Mouse (Mus musculus): ENCODE measurements around the gene Olfr1424.

- TF ChIP-seq CTCF (IDR thresholded peaks at IDR 0.05; ENCODE audit: low read depth) (no peak), EP300 (optimal IDR thresholded peaks at IDR 0.05) (no peak)
These were observed 42.1 kb upstream of the Olfr1424 start for GRCm38 (mm10) chr19:12104541-12104940.
